Mouse (Mus musculus): Measurements from ENCODE around the gene Adamts6. TPM values are rescaled to one million over a fixed set of nuclear protein-coding genes. Genes with fewer than 3 reads are reported as not detected.

The Adamts6 gene
- polyA plus RNA-seq, 1 experiment from 2014 or later = 0.37 TPM

DNA sequence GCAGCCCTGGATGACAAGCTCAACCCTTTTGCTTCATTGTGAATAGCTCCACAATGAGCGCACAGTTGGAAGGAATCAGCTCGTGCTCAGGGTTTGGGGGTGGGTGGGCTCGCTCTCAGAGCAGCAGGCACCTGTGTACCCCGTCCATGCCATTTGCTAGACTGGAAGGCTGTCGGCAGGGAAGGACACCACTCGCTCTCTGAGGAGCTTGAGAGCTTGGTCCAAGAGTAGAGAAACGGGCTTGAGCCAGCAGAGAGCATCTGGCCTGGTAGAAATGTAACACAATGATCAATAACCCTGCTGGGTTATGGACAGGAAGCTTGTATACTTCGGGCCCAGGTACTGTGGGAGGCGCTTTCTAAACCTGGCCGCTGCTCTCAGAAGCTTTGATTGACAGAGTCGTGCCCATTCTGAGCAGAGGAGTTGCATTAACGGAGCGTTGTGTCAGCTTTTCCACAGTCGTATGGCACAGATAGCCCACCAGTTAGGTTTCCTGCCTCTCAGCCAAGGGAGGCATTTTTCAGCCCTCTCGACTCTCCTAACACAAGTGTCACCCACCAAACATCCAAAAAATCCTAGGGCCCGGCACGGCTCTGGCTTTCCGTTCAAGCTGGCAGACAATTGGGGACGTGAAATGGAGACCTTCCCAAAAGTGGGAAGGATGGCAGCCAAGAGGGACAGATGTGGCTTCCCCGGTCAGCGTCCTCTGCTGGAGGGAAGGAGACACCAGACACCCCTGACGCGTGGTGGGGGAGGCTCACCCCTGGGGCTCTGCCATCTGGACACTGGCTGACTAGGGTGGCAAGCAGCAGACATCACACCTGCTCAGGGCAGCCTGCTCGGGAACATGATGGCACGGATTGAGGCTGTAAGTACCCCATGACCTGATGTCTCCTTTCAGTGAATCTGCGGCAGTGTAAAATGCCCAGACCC, 222.2 kb downstream of the Adamts6 start:
- Histone ChIP-seq H3K27me3 (replicated peaks; ENCODE audit: control insufficient read depth, insufficient read depth, low read length) (no peaks in the 10 kb centered on the region), H3K36me3 (ENCODE audit: control insufficient read depth, insufficient read depth) (no peaks in the 10 kb centered on the region), H3K4me3 (ENCODE audit: low read depth, low read length) (no peak overlapping the region), H3K9me3 (ENCODE audit: control insufficient read depth) (no peaks in the 10 kb centered on the region), H3K4me2 (replicated peaks; ENCODE audit: low read depth) (no peak overlapping the region), H3K4me1 (replicated peaks; ENCODE audit: control insufficient read depth, insufficient read depth, low read length) (no peaks in the 10 kb centered on the region), H3K9ac (ENCODE audit: low read depth, low read length) (no peak overlapping the region), H3K27ac (ENCODE audit: low read depth, low read length) (no peak overlapping the region)
- ATAC-seq = no peak
- 85% methylated on average over 26 of the region's 26 CpGs for WGBS
- TF ChIP-seq CTCF (IDR thresholded peaks at IDR 0.05; ENCODE audit: low read depth) = no peak

DNA sequence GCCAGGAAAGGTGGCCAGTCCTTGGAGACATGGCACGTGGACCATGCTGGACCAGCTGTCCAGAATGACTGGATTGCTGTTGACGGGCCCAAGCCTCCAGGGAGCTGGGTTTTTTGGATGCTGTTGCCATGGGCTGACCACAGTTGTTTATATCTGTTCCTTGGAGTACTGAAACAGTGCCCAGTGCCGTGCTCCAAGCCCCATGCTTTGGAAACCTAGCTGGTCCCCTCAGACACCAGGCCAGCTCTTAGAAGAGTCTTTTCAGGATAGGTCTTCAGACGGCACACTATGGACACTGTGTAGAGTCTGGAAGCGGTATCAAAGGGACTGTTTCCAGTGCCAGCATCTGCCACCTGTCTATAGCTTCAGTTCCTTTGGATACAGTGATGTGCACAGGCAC, 223.1 kb downstream of the Adamts6 start:
- no peak overlapping the region for H3K4me3 ChIP-seq (ENCODE audit: low read depth, low read length)
- WGBS = 78% methylated on average over 5 of the region's 5 CpGs
- H3K27ac ChIP-seq (ENCODE audit: low read depth, low read length) = no peak overlapping the region
- no peaks in the 10 kb centered on the region for H3K9me3 ChIP-seq (ENCODE audit: control insufficient read depth)
- no peak for TF ChIP-seq CTCF (IDR thresholded peaks at IDR 0.05; ENCODE audit: low read depth)
- H3K36me3 ChIP-seq (ENCODE audit: control insufficient read depth, insufficient read depth) = no peaks in the 10 kb centered on the region
- no peak for ATAC-seq
- H3K4me1 ChIP-seq (replicated peaks; ENCODE audit: control insufficient read depth, insufficient read depth, low read length) = no peaks in the 10 kb centered on the region
- no peaks in the 10 kb centered on the region for H3K27me3 ChIP-seq (replicated peaks; ENCODE audit: control insufficient read depth, insufficient read depth, low read length)
- H3K9ac ChIP-seq (ENCODE audit: low read depth, low read length) = no peak overlapping the region
- H3K4me2 ChIP-seq (replicated peaks; ENCODE audit: low read depth) = no peak overlapping the region

GRCm38 (mm10) chr13:104515054-104515453, 227.4 kb downstream of the Adamts6 start:
- TF ChIP-seq CTCF (IDR thresholded peaks at IDR 0.05; ENCODE audit: low read depth) = no peak
- WGBS = 96% methylated on average over 1 of the region's 1 CpGs
- Histone ChIP-seq H3K4me2 (replicated peaks; ENCODE audit: low read depth) (no peak overlapping the region), H3K27me3 (replicated peaks; ENCODE audit: control insufficient read depth, insufficient read depth, low read length) (no peaks in the 10 kb centered on the region), H3K27ac (ENCODE audit: low read depth, low read length) (no peak overlapping the region), H3K4me1 (replicated peaks; ENCODE audit: control insufficient read depth, insufficient read depth, low read length) (no peaks in the 10 kb centered on the region), H3K36me3 (ENCODE audit: control insufficient read depth, insufficient read depth) (no peaks in the 10 kb centered on the region), H3K4me3 (ENCODE audit: low read depth, low read length) (no peak overlapping the region), H3K9ac (ENCODE audit: low read depth, low read length) (no peak overlapping the region), H3K9me3 (ENCODE audit: control insufficient read depth) (no peaks in the 10 kb centered on the region)
- ATAC-seq = no peak

DNA sequence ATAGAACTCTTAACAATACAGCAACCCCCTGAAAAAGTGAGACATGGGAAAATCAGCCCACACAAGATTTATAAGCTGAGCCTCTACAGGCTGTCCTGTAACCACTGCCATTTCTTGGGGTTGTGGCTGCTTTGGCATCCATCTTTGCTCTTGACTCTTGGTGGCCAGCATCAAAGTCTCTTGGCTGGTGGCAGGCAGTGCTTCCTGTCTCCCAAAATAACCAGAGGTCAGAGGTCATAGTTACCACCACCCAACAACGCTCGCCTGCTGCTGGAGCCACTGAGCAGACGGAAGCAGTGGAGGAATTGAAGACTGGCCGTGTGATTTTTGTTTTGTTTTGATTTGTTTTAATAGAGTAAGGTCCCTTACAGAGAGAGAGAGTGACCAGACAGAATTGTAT, 228.5 kb downstream of the Adamts6 start:
- Histone ChIP-seq H3K4me1 (replicated peaks; ENCODE audit: control insufficient read depth, insufficient read depth, low read length) (no peaks in the 10 kb centered on the region), H3K9ac (ENCODE audit: low read depth, low read length) (no peak overlapping the region), H3K4me3 (ENCODE audit: low read depth, low read length) (no peak overlapping the region), H3K4me2 (replicated peaks; ENCODE audit: low read depth) (no peak overlapping the region), H3K36me3 (ENCODE audit: control insufficient read depth, insufficient read depth) (no peaks in the 10 kb centered on the region), H3K27ac (ENCODE audit: low read depth, low read length) (no peak overlapping the region), H3K9me3 (ENCODE audit: control insufficient read depth) (no peaks in the 10 kb centered on the region), H3K27me3 (replicated peaks; ENCODE audit: control insufficient read depth, insufficient read depth, low read length) (no peaks in the 10 kb centered on the region)
- TF ChIP-seq CTCF (IDR thresholded peaks at IDR 0.05; ENCODE audit: low read depth) = no peak
- ATAC-seq = no peak
- 55% methylated on average over 4 of the region's 4 CpGs for WGBS

- no peak overlapping the region for H3K4me3 ChIP-seq (ENCODE audit: low read depth, low read length)
- no peaks in the 10 kb centered on the region for H3K27me3 ChIP-seq (replicated peaks; ENCODE audit: control insufficient read depth, insufficient read depth, low read length)
- 47% methylated on average over 7 of the region's 7 CpGs for WGBS
- no peaks in the 10 kb centered on the region for H3K36me3 ChIP-seq (ENCODE audit: control insufficient read depth, insufficient read depth)
- ATAC-seq = no peak
- H3K27ac ChIP-seq (ENCODE audit: low read depth, low read length) = no peak overlapping the region
- no peak overlapping the region for H3K4me2 ChIP-seq (replicated peaks; ENCODE audit: low read depth)
- H3K4me1 ChIP-seq (replicated peaks; ENCODE audit: control insufficient read depth, insufficient read depth, low read length) = no peaks in the 10 kb centered on the region
- no peak overlapping the region for H3K9ac ChIP-seq (ENCODE audit: low read depth, low read length)
- no peak for TF ChIP-seq CTCF (IDR thresholded peaks at IDR 0.05; ENCODE audit: low read depth)
- no peaks in the 10 kb centered on the region for H3K9me3 ChIP-seq (ENCODE audit: control insufficient read depth)
Observed at GRCm38 (mm10) chr13:104516766-104517364, 229.2 kb downstream of the Adamts6 start.

DNA sequence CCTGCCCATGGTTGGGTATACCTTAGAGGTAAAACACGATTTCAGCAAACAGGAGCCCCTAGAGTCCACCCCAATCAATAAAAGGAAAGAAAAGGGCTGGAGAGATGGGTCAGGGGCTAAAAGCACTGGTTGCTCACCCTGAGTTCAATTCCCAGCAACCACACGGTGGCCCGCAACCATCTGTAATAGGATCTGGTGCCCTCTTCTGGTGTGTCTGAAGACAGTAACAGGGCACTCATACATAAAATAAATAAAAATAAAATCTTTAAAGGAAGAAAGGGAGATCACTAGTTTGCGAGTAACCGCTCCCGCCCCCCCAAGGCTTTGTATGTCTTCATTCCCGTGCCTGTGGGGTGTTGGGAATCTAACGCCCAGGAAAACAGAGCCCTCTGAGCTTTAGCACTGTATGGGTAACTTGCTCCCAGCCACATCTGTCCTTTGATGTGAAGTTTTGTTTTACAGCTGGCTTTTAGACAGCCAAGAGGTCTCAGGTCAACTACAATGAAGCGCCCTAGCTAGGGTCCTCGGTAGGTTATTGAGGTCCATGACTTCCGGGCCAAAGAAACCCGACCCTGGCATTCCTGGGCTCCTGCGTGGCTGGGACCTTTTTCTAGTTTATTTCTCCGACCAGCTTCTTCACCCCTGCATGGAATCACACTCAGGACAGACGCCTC, 230.1 kb downstream of the Adamts6 start:
- no peak for ATAC-seq
- H3K27ac ChIP-seq (ENCODE audit: low read depth, low read length) = no peak overlapping the region
- H3K9me3 ChIP-seq (ENCODE audit: control insufficient read depth) = no peaks in the 10 kb centered on the region
- H3K4me2 ChIP-seq (replicated peaks; ENCODE audit: low read depth) = peak overlapping the region; percentile 58
- peak; percentile 16; the same call in 1 of the 2 replicates for TF ChIP-seq CTCF (IDR thresholded peaks at IDR 0.05; ENCODE audit: low read depth)
- 59% methylated on average over 15 of the region's 15 CpGs for WGBS
- H3K4me3 ChIP-seq (ENCODE audit: low read depth, low read length) = peak overlapping the region; percentile 15; the same call in 1 of the 2 replicates
- H3K4me1 ChIP-seq (replicated peaks; ENCODE audit: control insufficient read depth, insufficient read depth, low read length) = no peaks in the 10 kb centered on the region
- no peak overlapping the region for H3K9ac ChIP-seq (ENCODE audit: low read depth, low read length)
- H3K27me3 ChIP-seq (replicated peaks; ENCODE audit: control insufficient read depth, insufficient read depth, low read length) = no peaks in the 10 kb centered on the region
- no peaks in the 10 kb centered on the region for H3K36me3 ChIP-seq (ENCODE audit: control insufficient read depth, insufficient read depth)

Measured in intestine, postnatal 0 days (tissue).